Mouse (Mus musculus) hindbrain, embryonic 14.5 days (tissue): ENCODE measurements at regions not wholly inside any gene's neighbourhood (a gene's known extent, or its start where the extent isn't known, plus 50 kb on each side); places are given as distances from the start of the nearest gene placed in this dataset.
A peak's percentile ranks its signal among the peaks of the same experiment; 100 is the strongest.

Experiments
- ATAC-seq: fragments of 200-750 bp; cut with Nextera tagmentation; 2 replicates; pipeline ENCODE4 v1.8.0; 2017; ENCODE audit warnings: moderate number of reproducible peaks, mild to moderate bottlenecking, moderate TSS enrichment, moderate library complexity; ENCODE audit not compliant: low FRiP score
- DNase-seq: peaks from one replicate; pipeline ENCODE4 v3.0.0-alpha.2; 2015; ENCODE audit warnings: low spot score
- H3K27ac ChIP-seq: fragments of 300-500 bp; sonication (generic); 2 replicates; pipeline ENCODE4 v1.5.1; 2014; ENCODE audit warnings: mild to moderate bottlenecking, moderate library complexity
- H3K27me3 ChIP-seq: fragments of 300-500 bp; sonication (generic); 2 replicates; pipeline ENCODE4 v1.6.1; 2014; ENCODE audit warnings: mild to moderate bottlenecking, low read length, mixed read lengths; ENCODE audit not compliant: control insufficient read depth, insufficient read depth
- H3K36me3 ChIP-seq: fragments of 300-500 bp; sonication (generic); replicated peaks from 2 replicates; pipeline ENCODE4 v1.6.1; 2014; ENCODE audit not compliant: control insufficient read depth, insufficient read depth
- H3K4me1 ChIP-seq: fragments of 300-500 bp; sonication (generic); replicated peaks from 2 replicates; pipeline ENCODE4 v1.6.1; 2014; ENCODE audit warnings: antibody characterized with exemption, low read length, mixed read lengths; ENCODE audit not compliant: control insufficient read depth, insufficient read depth
- H3K4me2 ChIP-seq: fragments of 300-500 bp; sonication (generic); replicated peaks from 2 replicates; pipeline ENCODE4 v1.6.1; 2014; ENCODE audit warnings: mild to moderate bottlenecking, moderate library complexity
- H3K4me3 ChIP-seq: fragments of 300-500 bp; sonication (generic); replicated peaks from 2 replicates; pipeline ENCODE4 v1.5.1; 2014; ENCODE audit warnings: mild to moderate bottlenecking, low read length
- H3K9ac ChIP-seq: fragments of 300-500 bp; sonication (generic); 2 replicates; pipeline ENCODE4 v1.6.1; 2014
- H3K9me3 ChIP-seq: fragments of 300-500 bp; sonication (generic); 2 replicates; pipeline ENCODE4 v1.6.1; 2016; ENCODE audit warnings: low read length; ENCODE audit not compliant: control insufficient read depth
- WGBS: fragments of 180-500 bp; shearing (Covaris S2); extraction: QIAGEN DNeasy Blood & Tissue Kit; methylation state at CpG from one replicate; pipeline ENCODE4 v1.1.7; 2014; 5-methylcytosine and 5-hydroxymethylcytosine counted together

GRCm38 (mm10) chr11:63466541-63466940 lies 337.8 kb downstream of the Pmp22 start:
- ATAC-seq (no peak), DNase-seq (no peak)
- WGBS, result 91% methylated on average over 2 of the region's 2 CpGs
- Histone ChIP-seq H3K4me1 (peaks cover 4% of the 10 kb centered on the region; the same call in 1 of the 2 replicates), H3K4me2 (no peak overlapping the region), H3K27ac (no peak overlapping the region), H3K27me3 (no peaks in the 10 kb centered on the region), H3K36me3 (no peaks in the 10 kb centered on the region), H3K9ac (no peak overlapping the region), H3K4me3 (no peak overlapping the region), H3K9me3 (no peaks in the 10 kb centered on the region)

- no peak for ATAC-seq
- WGBS, result 96% methylated on average over 15 of the region's 15 CpGs
Observed at GRCm38 (mm10) chr11:63474831-63475230, 346.0 kb downstream of the Pmp22 start.

GRCm38 (mm10) chr11:63481676-63482310 lies 353.0 kb downstream of the Pmp22 start:
- Histone ChIP-seq H3K27me3 (no peaks in the 10 kb centered on the region), H3K27ac (no peak overlapping the region), H3K4me3 (no peak overlapping the region), H3K4me2 (no peak overlapping the region), H3K9me3 (no peaks in the 10 kb centered on the region), H3K4me1 (no peaks in the 10 kb centered on the region), H3K9ac (no peak overlapping the region), H3K36me3 (no peaks in the 10 kb centered on the region)
- no peak for DNase-seq
- 79% methylated on average over 7 of the region's 7 CpGs for WGBS
- no peak for ATAC-seq

More at GRCm38 (mm10) chr11:63474831-63475230, 346.0 kb downstream of the Pmp22 start:
- Histone ChIP-seq H3K27me3 (no peaks in the 10 kb centered on the region), H3K27ac (no peak overlapping the region), H3K4me1 (no peaks in the 10 kb centered on the region), H3K9me3 (no peaks in the 10 kb centered on the region), H3K4me2 (no peak overlapping the region), H3K36me3 (no peaks in the 10 kb centered on the region), H3K9ac (no peak overlapping the region), H3K4me3 (no peak overlapping the region)
- DNase-seq, result no peak

- no peak overlapping the region for H3K27ac ChIP-seq
- H3K9ac ChIP-seq, result no peak overlapping the region
- no peaks in the 10 kb centered on the region for H3K4me1 ChIP-seq
- H3K9me3 ChIP-seq, result no peaks in the 10 kb centered on the region
- no peaks in the 10 kb centered on the region for H3K36me3 ChIP-seq
- no peak overlapping the region for H3K4me3 ChIP-seq
- no peak for DNase-seq
- ATAC-seq, result no peak
- 23% methylated on average over 6 of the region's 6 CpGs for WGBS
- H3K27me3 ChIP-seq, result no peaks in the 10 kb centered on the region
- no peak overlapping the region for H3K4me2 ChIP-seq
Observed at GRCm38 (mm10) chr11:63482593-63482992, 353.8 kb downstream of the Pmp22 start.

- Histone ChIP-seq H3K4me2 (no peak overlapping the region), H3K9ac (no peak overlapping the region), H3K4me3 (no peak overlapping the region), H3K27ac (no peak overlapping the region), H3K9me3 (no peaks in the 10 kb centered on the region), H3K4me1 (no peaks in the 10 kb centered on the region), H3K36me3 (no peaks in the 10 kb centered on the region), H3K27me3 (no peaks in the 10 kb centered on the region)
- 16% methylated on average over 2 of the region's 2 CpGs for WGBS
- DNase-seq, result no peak
- no peak for ATAC-seq
Observed at GRCm38 (mm10) chr11:63487203-63487602, 358.4 kb downstream of the Pmp22 start.

GRCm38 (mm10) chr11:63502181-63502580 lies 373.4 kb downstream of the Pmp22 start:
- WGBS, result 63% methylated on average over 5 of the region's 5 CpGs
- H3K4me3 ChIP-seq, result no peak overlapping the region
- no peaks in the 10 kb centered on the region for H3K4me1 ChIP-seq
- H3K9me3 ChIP-seq, result no peaks in the 10 kb centered on the region
- no peak for ATAC-seq
- peak; percentile 58 for DNase-seq
- no peaks in the 10 kb centered on the region for H3K27me3 ChIP-seq
- H3K27ac ChIP-seq, result no peak overlapping the region
- no peaks in the 10 kb centered on the region for H3K36me3 ChIP-seq
- H3K9ac ChIP-seq, result no peak overlapping the region
- H3K4me2 ChIP-seq, result no peak overlapping the region

GRCm38 (mm10) chr11:63507387-63507786 lies 378.6 kb downstream of the Pmp22 start:
- Histone ChIP-seq H3K4me2 (no peak overlapping the region), H3K4me1 (no peaks in the 10 kb centered on the region), H3K27ac (no peak overlapping the region), H3K9me3 (no peaks in the 10 kb centered on the region), H3K9ac (no peak overlapping the region), H3K36me3 (no peaks in the 10 kb centered on the region), H3K4me3 (no peak overlapping the region), H3K27me3 (no peaks in the 10 kb centered on the region)
- DNase-seq, result no peak
- WGBS, result 91% methylated on average over 8 of the region's 8 CpGs
- ATAC-seq, result no peak

- ATAC-seq (no peak), DNase-seq (no peak)
- 0 out of 2 replicates have a peak, but pooled peaks cover 8% of the 10 kb centered on the region for H3K9me3 ChIP-seq
- no peak overlapping the region for H3K4me3 ChIP-seq
- H3K36me3 ChIP-seq, result no peaks in the 10 kb centered on the region
- no peak overlapping the region for H3K9ac ChIP-seq
- no peaks in the 10 kb centered on the region for H3K4me1 ChIP-seq
- 94% methylated on average over 2 of the region's 2 CpGs for WGBS
- H3K27ac ChIP-seq, result no peak overlapping the region
- H3K27me3 ChIP-seq, result no peaks in the 10 kb centered on the region
- H3K4me2 ChIP-seq, result no peak overlapping the region
Observed at GRCm38 (mm10) chr11:63508727-63509126, 379.9 kb downstream of the Pmp22 start.

GRCm38 (mm10) chr11:63510611-63511010 lies 381.8 kb downstream of the Pmp22 start:
- 0 out of 2 replicates have a peak, but pooled peaks cover 11% of the 10 kb centered on the region for H3K9me3 ChIP-seq
- DNase-seq (no peak), ATAC-seq (no peak)
- H3K4me2 ChIP-seq, result no peak overlapping the region
- no peak overlapping the region for H3K9ac ChIP-seq
- 93% methylated on average over 7 of the region's 7 CpGs for WGBS
- no peaks in the 10 kb centered on the region for H3K36me3 ChIP-seq
- H3K27ac ChIP-seq, result no peak overlapping the region
- no peaks in the 10 kb centered on the region for H3K27me3 ChIP-seq
- no peak overlapping the region for H3K4me3 ChIP-seq
- no peaks in the 10 kb centered on the region for H3K4me1 ChIP-seq

GRCm38 (mm10) chr11:63514615-63515014 lies 385.8 kb downstream of the Pmp22 start:
- Histone ChIP-seq H3K36me3 (no peaks in the 10 kb centered on the region), H3K27me3 (no peaks in the 10 kb centered on the region), H3K4me3 (no peak overlapping the region), H3K9me3 (0 out of 2 replicates have a peak, but pooled peaks cover 11% of the 10 kb centered on the region), H3K27ac (no peak overlapping the region), H3K4me2 (no peak overlapping the region), H3K9ac (no peak overlapping the region), H3K4me1 (0 out of 2 replicates have a peak, but pooled peaks cover 4% of the 10 kb centered on the region)
- DNase-seq, result no peak
- no peak for ATAC-seq
- WGBS, result 92% methylated on average over 3 of the region's 3 CpGs
